Mouse (Mus musculus): ENCODE data around the gene Mrgprf. TPM values are rescaled to one million over a fixed set of nuclear protein-coding genes. Genes with fewer than 3 reads are reported as not detected.

Mrgprf gene
- total and polyA plus RNA-seq, 3 experiments = not detected

GRCm38 (mm10) chr7:145253986-145254630 lies 46.5 kb upstream of the Mrgprf start:
- H3K4me3 ChIP-seq (ENCODE audit: control insufficient read depth in 1 of 2, insufficient read depth in 1 of 2, low read depth in 2 of 2, low read length in 2 of 2) = no peak overlapping the region
- no peaks in the 10 kb centered on the region for H3K36me3 ChIP-seq (ENCODE audit: control insufficient read depth in 1 of 2, insufficient read depth in 2 of 2, low read length in 2 of 2)
- no peaks in the 10 kb centered on the region for H3K27me3 ChIP-seq (ENCODE audit: control insufficient read depth in 1 of 2, insufficient read depth in 2 of 2, low read length in 2 of 2)
- no peak for TF ChIP-seq CTCF (IDR thresholded peaks at IDR 0.05 in 2 of 3, conservative IDR thresholded peaks at IDR 0.05 in 1 of 3; ENCODE audit: control insufficient read depth in 1 of 3, insufficient read depth in 1 of 3, low read depth in 2 of 3, low read length in 3 of 3, poor library complexity in 1 of 3, severe bottlenecking in 1 of 3)
- TF ChIP-seq SIN3A (IDR thresholded peaks at IDR 0.05; ENCODE audit: low read length) = no peak
- TF ChIP-seq NRF1 (IDR thresholded peaks at IDR 0.05; ENCODE audit: insufficient read depth, low read depth, low read length, poor library complexity, severe bottlenecking) = no peak
- no peak for TF ChIP-seq TCF12 (IDR thresholded peaks at IDR 0.05; ENCODE audit: low read depth, low read length)
- no peak overlapping the region for H3K9ac ChIP-seq (ENCODE audit: control insufficient read depth, low read depth, low read length, poor library complexity, severe bottlenecking)
- H3K79me2 ChIP-seq (ENCODE audit: control insufficient read depth, insufficient read depth, low read length, poor library complexity) = no peaks in the 10 kb centered on the region
- no peaks in the 10 kb centered on the region for H3K4me1 ChIP-seq (ENCODE audit: control insufficient read depth in 1 of 2, insufficient read depth in 2 of 2, low read length in 2 of 2)
- no peak overlapping the region for H3K27ac ChIP-seq (ENCODE audit: control insufficient read depth, low read depth, low read length)
- H3K9me3 ChIP-seq (replicated peaks; ENCODE audit: insufficient read depth, low read length) = no peaks in the 10 kb centered on the region
- DNase-seq (ENCODE audit: low read depth, low spot score) = no peak

- H3K9ac ChIP-seq (ENCODE audit: control insufficient read depth, low read depth, low read length, poor library complexity, severe bottlenecking) = no peak overlapping the region
- H3K79me2 ChIP-seq (ENCODE audit: control insufficient read depth, insufficient read depth, low read length, poor library complexity) = no peaks in the 10 kb centered on the region
- no peaks in the 10 kb centered on the region for H3K9me3 ChIP-seq (replicated peaks; ENCODE audit: insufficient read depth, low read length)
- no peaks in the 10 kb centered on the region for H3K27me3 ChIP-seq (ENCODE audit: control insufficient read depth in 1 of 2, insufficient read depth in 2 of 2, low read length in 2 of 2)
- TF ChIP-seq ZC3H11A (IDR thresholded peaks at IDR 0.05; ENCODE audit: low read depth, low read length) = no peak
- no peak for TF ChIP-seq POLR2AphosphoS2 (IDR thresholded peaks at IDR 0.05; ENCODE audit: low read length)
- no peak for TF ChIP-seq SIN3A (IDR thresholded peaks at IDR 0.05; ENCODE audit: low read length)
- no peak for TF ChIP-seq MYC (IDR thresholded peaks at IDR 0.05; ENCODE audit: low read depth, low read length)
- no peak for TF ChIP-seq POLR2AphosphoS5 (IDR thresholded peaks at IDR 0.05; ENCODE audit: borderline replicate concordance, low read depth, low read length)
- TF ChIP-seq TBP (IDR thresholded peaks at IDR 0.05; ENCODE audit: low read depth, low read length) = no peak
- TF ChIP-seq UBTF (IDR thresholded peaks at IDR 0.05; ENCODE audit: borderline replicate concordance, insufficient read depth, low read depth, low read length) = no peak
- no peak for TF ChIP-seq JUND (IDR thresholded peaks at IDR 0.05; ENCODE audit: low read depth, low read length)
- no peaks in the 10 kb centered on the region for H3K36me3 ChIP-seq (ENCODE audit: control insufficient read depth in 1 of 2, insufficient read depth in 2 of 2, low read length in 2 of 2)
- no peaks in the 10 kb centered on the region for H3K4me1 ChIP-seq (ENCODE audit: control insufficient read depth in 1 of 2, insufficient read depth in 2 of 2, low read length in 2 of 2)
- no peak for DNase-seq (ENCODE audit: low read depth, low spot score)
- H3K27ac ChIP-seq (ENCODE audit: control insufficient read depth, low read depth, low read length) = no peak overlapping the region
- H3K4me3 ChIP-seq (ENCODE audit: control insufficient read depth in 1 of 2, insufficient read depth in 1 of 2, low read depth in 2 of 2, low read length in 2 of 2) = no peak overlapping the region
These were observed 44.5 kb upstream of the Mrgprf start for GRCm38 (mm10) chr7:145256092-145256491.

DNA sequence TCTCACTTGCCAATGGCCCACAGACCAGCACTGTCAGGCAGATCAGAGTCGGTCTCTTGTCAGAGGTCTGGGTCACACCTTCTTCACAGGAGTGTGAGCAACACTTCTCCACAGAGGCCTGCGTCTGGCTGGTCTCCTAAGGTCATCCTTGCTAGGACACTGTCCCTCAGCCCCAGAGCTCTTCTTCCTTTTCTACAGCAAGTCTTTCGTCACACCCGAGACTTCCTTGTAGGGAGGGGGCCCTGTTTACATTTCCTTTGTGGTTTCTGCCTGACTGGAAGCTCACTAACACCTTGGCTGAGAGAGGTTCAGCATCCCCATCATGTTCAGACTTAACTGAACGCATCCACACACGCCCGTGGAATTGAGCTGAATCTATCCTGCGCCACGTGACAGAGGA lies 36.4 kb upstream of the Mrgprf start:
- TF ChIP-seq ZKSCAN1 (IDR thresholded peaks at IDR 0.05; ENCODE audit: low read depth, low read length) (no peak), POLR2A (IDR thresholded peaks at IDR 0.05; ENCODE audit: control insufficient read depth in 1 of 2, insufficient read depth in 1 of 2, low read depth in 1 of 2, low read length in 2 of 2, poor library complexity in 1 of 2) (no peak), ETS1 (IDR thresholded peaks at IDR 0.05; ENCODE audit: low read depth, low read length) (no peak), E2F4 (IDR thresholded peaks at IDR 0.05; ENCODE audit: borderline replicate concordance, low read depth, low read length) (no peak), ZMIZ1 (IDR thresholded peaks at IDR 0.05; ENCODE audit: low read depth, low read length) (no peak), EP300 (IDR thresholded peaks at IDR 0.05; ENCODE audit: low read depth in 1 of 2, low read length in 2 of 2) (no peak), CHD1 (IDR thresholded peaks at IDR 0.05; ENCODE audit: low read depth, low read length) (no peak), NELFE (IDR thresholded peaks at IDR 0.05; ENCODE audit: low read depth, low read length) (no peak), MAFK (IDR thresholded peaks at IDR 0.05; ENCODE audit: borderline replicate concordance, low read depth, low read length) (no peak), MYB (IDR thresholded peaks at IDR 0.05; ENCODE audit: low read depth, low read length) (no peak)
- Histone ChIP-seq H3K36me3 (ENCODE audit: control insufficient read depth in 1 of 2, insufficient read depth in 2 of 2, low read length in 2 of 2) (peaks cover 0 to 1% of the 10 kb centered on the region in 2 experiments; a peak in 1 of 4 replicates), H3K9me3 (replicated peaks; ENCODE audit: insufficient read depth, low read length) (no peaks in the 10 kb centered on the region), H3K4me3 (ENCODE audit: control insufficient read depth in 1 of 2, insufficient read depth in 1 of 2, low read depth in 2 of 2, low read length in 2 of 2) (no peak overlapping the region), H3K9ac (ENCODE audit: control insufficient read depth, low read depth, low read length, poor library complexity, severe bottlenecking) (no peak overlapping the region), H3K27me3 (ENCODE audit: control insufficient read depth in 1 of 2, insufficient read depth in 2 of 2, low read length in 2 of 2) (no peaks in the 10 kb centered on the region), H3K4me1 (ENCODE audit: control insufficient read depth in 1 of 2, insufficient read depth in 2 of 2, low read length in 2 of 2) (no peaks in the 10 kb centered on the region), H3K27ac (ENCODE audit: control insufficient read depth, low read depth, low read length) (no peak overlapping the region), H3K79me2 (ENCODE audit: control insufficient read depth, insufficient read depth, low read length, poor library complexity) (no peaks in the 10 kb centered on the region)
- no peak for DNase-seq (ENCODE audit: low read depth, low spot score)
